Mouse (Mus musculus) CD4-positive, CD25-positive, alpha-beta regulatory T cell, adult 4 months (primary cell): ENCODE measurements around the gene Aven. TPM values are rescaled to one million over a fixed set of nuclear protein-coding genes. Genes with fewer than 3 reads are reported as not detected.
A peak's percentile ranks its signal among the peaks of the same experiment; 100 is the strongest.

ENCODE experiments used
- ATAC-seq: one replicate; pipeline ENCODE4 v1.8.0; 2017
- polyA plus RNA-seq, 2 experiments: library from polyadenylated mRNA; unstranded; fragments of 100-300 nt; shearing (Covaris generic); gene quantifications; one replicate each; pipeline ENCODE4 v1.2.1; 2017

Aven gene
- polyA plus RNA-seq, 2 experiments from 2014 or later: 20.9 to 23.4 TPM

DNA sequence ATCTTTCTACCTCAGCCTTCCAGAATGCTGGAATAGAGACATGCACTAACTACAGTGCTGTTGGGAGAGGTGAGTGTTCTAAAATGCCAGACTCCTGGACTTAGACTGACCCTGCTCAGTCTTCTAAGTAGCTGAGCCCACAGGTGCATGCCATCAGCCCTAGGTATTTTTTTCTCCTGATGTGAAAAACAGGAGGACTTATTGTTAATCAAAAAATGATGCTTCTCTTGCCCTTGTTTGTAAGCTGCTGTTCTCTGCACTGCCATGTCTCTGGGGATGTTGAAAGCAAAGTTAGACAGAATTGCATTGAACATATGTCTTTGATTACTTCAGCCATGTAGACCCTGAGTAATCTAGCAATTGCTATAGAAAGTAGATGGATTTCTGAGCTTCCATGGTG lies 64.7 kb downstream of the Aven start:
- no peak for ATAC-seq

DNA sequence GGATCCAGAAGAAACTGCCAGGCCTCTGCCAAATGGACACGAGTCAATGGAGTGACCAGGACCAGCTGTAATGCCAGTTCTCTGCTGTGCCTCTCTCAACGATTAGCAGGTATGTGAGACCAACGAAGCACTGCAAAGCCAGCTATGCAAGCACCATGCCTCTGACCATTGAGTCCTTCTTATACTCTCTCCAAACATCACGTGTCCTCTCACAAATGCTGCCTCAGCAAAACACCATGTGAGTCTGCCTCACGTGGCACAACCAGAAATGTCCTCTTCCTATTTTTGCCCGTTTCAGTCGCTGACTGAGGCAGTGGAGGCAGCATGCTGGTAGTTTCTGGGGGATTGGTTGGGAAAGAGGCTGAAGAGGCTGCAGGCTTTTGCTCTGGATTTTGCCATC lies 68.8 kb downstream of the Aven start:
- no peak for ATAC-seq

DNA sequence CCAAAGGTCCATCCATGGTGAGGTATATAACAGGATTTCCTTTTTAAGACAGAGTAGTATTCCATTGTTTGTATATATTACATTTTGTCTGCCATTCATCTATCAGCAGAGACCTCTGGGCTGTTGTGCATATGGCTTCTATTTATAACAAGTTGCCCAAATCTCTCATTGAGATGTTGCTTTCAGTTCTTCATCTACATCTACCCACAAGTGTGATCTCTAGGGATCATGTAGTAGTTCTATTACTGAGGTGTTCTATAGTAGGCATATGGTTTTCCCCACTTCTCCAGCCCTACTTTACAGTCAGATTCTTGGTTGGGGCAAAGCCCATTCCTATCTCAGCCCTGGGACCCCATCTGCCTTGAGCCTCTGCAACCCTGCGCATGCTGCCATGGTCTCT lies 72.3 kb downstream of the Aven start:
- ATAC-seq: no peak

DNA sequence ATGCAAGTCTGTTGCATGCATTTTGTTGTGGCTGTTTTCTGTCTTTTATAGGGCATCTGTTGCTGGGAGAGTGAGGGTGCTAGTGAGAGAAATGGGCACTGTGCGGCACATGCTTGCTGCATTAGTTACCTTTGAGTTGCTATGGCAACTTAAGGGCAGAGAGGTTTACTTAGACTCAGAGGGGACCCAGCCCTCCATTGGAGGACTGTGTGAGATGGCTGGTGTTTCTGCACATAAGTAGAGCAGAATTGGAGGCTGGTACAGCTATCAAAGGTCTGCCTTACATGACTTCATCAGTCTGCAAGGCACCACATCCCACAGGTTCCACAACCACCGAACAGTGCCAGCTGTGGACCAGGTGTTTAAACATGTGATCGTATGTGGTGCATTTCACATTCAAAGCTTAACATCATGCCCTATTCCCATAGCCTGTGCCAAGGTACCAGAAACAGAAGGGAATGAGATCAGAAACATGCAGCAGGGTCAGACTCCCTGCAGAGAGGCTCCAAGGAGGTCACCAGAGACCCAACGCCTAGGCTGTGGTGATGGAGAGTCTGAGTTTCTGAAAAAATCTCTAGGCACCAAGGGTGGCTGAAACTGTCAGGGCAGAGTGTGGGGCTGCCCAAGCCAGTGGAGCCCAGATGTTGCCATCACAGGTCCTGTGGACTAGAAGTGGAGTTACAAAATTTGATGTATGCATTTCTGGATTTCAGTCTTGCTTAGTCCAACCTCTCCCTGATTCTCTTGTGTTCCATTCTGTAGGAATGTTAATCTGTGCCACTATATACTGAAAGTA lies 73.7 kb downstream of the Aven start:
- ATAC-seq: no peak

DNA sequence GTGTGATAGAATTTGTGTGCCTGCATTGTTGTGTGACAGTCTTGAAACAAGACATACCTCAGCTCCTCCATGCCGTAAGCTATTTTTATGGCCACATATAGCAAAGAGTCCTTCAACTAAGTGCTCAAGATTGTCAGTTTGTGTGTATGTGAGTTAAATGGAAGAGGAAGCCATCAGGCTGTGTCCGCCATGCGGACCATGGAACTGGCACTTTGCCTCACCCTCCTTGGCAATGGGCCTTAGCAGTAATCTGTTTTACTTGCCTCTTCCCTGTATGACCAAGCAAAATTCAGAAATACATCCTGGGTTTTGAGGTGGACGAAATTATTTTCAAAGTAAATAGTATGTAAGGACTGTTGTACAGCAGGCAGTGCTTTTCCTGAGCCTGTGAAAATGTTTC lies 75.0 kb downstream of the Aven start:
- ATAC-seq: no peak

DNA sequence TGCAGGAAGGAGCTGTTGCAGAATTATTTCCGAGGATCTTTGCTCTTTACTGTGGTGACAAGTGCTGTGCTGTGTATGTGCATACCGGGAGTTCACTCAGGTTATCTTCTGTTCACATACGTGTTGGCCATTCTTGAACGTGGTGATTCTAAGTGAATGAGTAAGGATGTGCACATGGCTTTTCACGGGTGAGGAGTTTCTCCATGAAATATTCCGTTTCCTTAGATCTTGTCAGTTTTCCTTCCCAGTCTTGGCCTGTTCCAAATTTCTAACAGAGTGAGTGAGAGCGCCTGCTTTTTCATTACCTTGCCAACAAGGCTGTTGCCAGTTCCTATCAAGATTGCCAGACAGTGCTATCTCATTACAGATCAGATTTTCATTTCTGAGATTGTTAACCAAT lies 98.2 kb downstream of the Aven start:
- ATAC-seq: no peak

DNA sequence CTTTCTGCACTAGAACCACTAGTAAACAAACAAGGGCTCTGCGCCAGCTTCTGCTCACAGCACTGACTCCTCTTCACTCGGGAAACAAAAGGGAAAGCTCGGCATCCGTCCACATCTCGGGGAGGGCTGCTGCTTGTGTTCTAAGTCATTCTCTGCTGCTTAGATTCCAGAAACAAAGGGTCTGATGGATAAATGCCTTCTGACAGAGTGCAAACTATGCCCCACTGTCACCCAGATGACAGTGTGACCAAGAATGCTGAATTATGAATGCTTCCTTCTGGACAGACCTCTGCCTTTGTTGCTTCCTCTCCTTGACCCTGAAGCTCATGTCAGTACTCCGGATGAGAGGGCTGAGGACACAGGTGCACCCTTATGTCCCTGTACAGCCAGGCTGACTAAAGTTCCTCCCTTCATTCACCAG lies 98.7 kb downstream of the Aven start:
- ATAC-seq: no peak

DNA sequence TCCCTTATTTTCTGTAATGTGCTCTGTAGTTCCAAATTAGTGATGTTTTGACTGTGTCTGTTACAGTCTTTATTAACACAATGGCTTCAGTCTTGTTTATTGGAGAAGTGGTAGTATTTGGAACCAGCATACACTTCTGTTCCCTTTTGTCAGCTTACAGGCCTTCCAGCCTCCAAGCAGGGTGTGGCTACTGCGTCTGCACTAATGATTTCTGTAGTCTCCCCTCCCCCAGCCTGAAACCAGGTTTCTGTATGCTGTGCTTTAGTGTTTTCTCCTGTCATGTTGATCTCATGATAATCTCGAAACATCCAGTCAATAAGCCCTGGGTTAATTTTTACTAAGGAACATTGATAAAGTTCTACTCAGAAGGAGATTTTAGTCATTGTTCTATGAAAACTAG lies 100.6 kb downstream of the Aven start:
- no peak for ATAC-seq

DNA sequence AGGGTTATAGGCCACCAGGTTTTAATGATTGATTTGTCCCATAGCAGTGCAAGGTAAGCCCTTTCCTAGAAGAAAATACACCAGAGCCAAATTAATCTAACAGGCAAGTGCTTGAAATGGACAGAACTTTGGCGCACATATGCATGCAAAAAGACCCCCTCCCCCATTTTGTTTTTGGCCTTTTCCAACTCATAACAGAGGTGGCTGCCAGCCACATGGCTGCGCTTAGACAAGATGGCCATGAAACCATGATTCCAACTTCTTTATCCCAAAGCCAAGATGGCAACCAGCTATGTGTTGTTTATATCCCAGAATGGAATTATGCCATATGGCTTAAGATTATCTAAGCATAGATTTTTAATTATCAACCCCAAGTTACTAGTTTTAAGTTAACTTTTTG lies 101.0 kb downstream of the Aven start:
- ATAC-seq: no peak

DNA sequence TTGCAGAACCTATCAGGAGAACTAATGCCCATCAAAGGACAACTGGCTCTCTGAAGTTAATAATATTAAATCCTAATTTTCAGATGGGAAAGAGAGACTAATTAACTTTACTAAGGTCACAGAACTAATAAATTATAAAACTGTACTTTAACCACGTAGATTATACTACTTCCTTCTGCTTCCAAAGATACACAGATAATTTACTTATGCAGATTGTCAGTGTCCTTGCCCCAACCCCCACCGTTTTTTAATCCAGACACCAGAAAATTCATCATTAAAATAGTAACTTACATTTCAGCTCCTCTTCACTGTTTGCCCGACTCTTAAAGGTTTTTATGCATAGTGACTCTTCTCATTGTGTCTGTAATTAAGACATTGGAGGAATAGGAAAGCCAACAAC lies 103.0 kb downstream of the Aven start:
- ATAC-seq: no peak

DNA sequence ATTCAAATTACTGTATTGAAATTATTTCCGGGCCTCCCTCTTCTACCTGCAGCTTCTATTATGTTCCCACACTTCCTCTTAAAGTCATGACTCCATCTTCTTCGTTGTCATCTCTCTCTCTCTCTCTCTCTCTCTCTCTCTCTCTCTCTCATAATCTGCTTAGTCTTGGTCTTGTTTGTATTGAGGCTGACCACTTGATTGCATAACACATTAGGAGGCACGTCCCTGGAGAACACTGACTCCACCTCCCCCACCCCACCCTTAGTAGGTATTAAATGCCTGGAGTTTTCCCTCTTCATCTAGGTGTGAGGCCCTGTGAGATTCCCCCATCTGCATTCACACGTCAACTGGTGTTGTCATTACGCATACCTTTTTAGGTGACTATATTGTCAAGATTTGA lies 103.7 kb downstream of the Aven start:
- ATAC-seq: no peak

DNA sequence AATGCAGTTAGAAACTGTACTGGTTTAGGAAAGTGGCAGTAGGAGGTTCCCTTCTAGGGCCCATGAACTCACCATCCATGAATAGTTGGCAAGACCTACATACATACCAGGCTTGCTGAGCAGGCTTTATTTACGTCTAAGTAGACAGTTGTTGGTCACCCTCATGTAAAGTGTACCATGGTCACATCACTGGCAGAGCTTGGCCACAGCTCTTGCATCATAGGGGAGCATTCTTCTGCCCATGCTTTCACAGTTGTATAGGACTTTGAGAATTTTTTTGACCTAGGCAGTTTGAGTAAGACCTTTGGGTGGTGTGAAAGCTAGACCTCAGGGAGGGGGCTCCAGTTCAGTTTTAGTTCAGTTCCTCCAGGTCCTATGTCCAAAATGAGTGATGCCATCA lies 104.3 kb downstream of the Aven start:
- no peak for ATAC-seq

DNA sequence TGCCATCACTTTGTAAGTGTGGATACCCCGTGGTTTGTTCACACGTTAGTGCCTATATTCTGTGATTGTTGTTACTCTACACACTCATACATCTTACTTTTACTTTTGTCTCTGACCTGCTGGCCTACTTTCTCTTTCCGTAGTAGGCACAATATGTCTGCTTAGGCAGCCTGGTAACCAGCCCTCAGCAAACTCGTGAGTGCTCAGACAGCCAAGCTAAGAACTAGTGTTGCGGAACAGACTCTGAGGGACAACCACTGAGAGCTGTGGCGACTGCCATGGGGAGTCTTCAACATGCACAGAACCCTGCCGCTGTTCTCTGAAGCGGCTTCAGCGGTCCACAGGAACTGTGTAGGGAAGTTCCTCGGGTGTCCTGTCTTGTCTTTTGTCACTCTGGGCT lies 107.5 kb downstream of the Aven start:
- ATAC-seq: no peak

DNA sequence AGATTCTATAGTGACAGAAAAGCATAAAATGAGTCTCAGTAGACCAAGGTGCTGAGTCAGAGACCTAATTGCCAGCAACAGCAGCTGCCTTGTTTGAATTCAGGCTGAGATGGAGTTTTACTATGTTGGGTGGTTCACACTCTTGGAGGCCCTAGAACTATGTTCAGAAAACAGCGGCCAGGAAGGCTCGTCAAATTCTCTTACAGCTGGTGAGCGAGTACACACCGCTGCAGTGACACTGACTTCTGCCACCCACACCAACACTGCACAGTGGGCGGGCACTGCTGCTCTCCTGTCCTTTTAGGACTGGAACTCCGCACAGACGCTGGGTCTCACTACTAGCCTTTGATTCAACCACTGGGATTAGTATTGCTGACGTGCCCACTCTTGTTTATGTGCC lies 109.7 kb downstream of the Aven start:
- ATAC-seq: no peak

DNA sequence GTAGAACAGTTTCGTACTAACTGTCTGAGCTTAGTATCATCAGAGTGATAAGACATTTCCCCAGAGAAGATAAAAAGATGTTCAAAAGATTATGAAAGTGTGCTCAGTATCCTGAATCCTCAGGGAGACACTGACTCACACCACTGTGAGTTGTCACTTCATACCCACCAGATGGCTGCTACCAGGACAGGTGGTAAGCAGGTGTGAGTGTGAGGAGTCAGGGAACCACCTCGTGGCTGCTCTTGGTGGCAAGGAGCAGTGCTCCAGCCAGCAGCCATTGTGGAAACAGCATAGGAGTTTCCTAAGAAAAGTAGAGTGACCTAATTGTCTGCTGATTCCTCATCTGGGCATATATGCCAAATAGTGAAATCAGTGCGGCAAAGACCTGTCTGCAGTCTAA lies 113.8 kb downstream of the Aven start:
- ATAC-seq: no peak

DNA sequence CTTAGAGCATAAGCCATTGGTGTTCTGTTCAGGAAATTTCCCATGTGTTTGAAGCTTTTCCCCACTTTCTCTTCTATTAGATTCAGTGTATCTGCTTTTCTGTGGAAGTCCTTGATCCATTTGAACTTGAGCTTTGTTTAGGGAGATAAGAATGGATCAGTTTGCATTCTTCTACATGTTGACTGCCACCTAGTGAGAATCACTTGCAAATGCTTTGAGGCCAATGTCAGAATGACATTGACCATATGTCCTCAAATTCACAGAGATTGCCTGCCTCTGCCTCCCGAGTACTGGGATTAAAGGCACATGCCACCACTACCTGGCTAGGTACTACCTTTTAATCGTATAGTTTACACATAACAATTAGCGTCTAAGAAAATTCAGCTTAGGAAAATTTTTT lies 119.9 kb downstream of the Aven start:
- ATAC-seq: peak; percentile 64

DNA sequence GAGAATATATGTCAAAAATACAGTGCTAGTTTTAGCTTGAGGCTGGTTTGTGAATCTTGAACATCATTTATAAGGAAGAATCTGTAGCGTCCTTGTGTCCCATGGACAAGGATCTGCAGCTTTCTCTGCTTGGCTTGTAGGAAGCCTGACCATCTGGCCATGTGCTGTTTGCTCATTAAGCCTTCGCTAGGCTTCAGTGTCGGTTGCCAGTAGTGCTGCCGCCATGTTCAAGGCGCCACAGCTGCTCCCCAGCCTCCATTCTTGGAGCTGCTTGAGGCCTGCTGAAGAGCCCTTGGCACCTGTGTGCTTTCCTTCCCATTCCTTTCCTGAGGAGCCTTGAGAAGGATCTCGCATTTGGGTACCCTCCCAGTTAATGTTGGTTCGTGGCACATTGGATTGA lies 121.6 kb downstream of the Aven start:
- ATAC-seq: no peak

DNA sequence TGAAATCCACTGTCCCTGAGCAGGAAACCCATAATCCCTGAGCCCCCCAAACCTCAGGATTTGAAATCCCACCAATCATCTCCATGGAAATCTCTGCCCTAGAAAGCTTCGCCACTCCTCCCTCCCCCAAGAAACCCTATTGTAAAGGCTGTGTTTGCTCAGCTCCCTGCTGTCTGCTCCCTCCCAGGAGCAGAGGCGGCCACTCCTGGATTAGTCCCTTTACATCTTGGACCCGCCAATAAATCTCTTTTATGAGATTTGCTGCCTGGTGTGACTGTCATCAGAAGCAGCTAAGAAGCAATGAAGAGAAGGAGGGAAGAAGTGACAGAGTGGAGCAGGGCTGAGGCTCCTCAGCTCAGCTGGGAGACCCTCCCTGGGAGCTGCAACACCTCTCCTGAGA lies 124.4 kb downstream of the Aven start:
- no peak for ATAC-seq

DNA sequence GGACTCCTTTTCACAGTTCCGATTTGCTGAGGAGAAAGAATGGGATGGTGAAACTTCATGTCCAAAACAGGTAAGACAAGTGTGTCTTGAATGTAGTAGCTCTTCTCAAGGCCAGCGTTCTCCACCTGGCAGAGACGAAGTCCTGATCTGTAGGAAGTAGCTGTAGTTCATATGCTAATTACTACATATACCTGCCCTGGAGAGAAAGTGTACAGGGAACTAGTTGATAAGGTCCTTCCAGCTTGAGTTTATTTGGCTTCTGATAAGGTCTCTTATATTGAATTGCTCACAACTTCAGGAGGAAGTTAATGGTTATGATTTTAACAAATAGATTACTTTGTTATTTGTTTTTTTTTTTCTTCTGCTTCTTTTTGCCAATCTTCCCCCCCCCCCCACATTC lies 132.4 kb downstream of the Aven start:
- ATAC-seq: no peak

DNA sequence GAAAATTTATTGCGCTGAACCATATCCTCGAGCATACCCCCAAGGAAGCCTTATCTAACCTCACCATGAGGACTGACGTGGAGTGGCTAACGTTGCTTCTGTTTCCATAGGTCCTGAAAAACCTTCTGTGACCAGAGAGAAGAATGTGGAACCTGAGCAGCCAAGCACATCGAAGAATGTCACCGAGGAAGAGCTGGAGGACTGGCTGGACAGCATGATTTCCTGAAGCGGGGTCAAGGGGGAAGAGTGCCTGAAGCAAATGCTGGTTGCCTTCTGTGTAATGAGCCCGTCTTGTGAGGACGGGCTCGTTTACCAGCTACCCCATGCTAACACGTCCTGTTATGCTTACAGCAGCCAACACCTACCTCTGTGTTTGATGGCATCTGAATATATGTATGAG lies 137.9 kb downstream of the Aven start:
- ATAC-seq: no peak

DNA sequence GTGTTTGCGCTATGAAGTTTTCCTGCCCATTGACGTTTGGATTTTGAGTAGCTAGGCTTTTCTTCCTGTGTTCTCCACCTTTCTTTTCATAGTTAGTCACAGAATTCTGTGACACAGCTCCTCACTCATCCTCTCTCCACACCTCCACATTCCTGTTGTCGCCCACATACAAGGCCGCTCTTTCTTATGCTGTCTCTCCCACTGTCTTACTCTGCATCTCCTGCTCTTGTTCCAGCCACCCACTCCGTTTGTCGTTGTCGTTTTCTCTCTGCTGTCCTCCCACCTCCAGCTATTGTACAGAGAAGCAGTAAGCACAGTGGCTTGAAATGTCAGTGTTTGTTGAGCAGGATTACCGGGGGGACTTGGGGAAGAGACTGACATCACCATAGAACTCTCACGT lies 139.8 kb downstream of the Aven start:
- no peak for ATAC-seq

DNA sequence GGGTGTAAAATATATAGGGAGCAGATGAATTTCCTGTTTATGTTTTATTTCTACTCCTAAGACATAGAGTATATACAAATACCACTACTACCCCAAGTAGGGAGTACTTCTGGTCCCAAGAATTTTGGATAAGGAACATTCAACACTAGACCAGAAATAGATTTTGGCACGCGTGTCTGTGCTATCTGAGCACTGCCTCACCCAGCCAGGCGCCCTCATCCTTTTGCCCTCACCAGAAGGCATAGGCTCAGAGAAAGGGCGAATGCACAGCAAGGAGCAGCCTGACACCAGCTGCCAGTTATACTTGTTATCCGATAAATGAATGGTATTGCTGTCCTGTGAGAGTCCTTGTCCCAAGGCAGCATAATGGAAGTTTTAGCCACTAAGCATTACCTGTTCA lies 144.4 kb downstream of the Aven start:
- no peak for ATAC-seq

DNA sequence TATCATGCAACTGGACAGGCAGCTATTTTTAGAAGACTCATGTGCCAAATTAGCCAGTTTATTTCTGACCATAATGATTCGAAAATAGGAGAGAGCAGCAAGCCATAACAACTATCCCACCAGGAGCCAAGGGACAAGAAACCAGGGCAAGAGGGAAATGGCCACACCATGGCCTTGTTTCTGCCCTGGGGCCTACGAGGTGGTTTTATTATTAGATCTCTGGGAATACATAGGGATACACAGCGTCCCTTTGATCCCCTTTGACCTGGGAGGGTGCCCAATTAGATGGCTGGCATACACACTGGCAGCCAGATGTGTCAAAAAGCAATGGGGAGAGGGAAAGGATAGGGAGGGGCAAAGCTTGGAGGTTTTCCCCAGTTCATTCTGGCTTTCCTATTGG lies 161.1 kb downstream of the Aven start:
- no peak for ATAC-seq

DNA sequence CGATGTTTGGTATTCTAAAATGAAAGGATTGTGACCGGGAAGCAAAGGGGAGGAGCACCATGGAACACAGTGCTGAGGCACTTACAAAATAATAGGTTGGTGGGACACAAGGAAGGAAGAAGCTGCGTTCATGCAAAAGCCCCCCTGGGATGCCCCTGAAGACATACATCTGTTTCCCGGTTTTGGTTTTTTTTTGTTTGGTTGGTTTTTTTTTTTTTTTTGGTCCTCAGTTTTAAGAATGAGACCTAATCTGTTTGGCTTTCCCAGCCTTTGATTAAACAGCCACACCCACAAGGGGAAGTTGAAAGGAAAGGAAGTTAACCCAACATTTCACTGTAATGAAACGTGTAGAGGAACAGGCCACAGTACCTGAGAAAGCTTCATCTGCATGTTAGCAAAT lies 163.4 kb downstream of the Aven start:
- ATAC-seq: peak; percentile 43

DNA sequence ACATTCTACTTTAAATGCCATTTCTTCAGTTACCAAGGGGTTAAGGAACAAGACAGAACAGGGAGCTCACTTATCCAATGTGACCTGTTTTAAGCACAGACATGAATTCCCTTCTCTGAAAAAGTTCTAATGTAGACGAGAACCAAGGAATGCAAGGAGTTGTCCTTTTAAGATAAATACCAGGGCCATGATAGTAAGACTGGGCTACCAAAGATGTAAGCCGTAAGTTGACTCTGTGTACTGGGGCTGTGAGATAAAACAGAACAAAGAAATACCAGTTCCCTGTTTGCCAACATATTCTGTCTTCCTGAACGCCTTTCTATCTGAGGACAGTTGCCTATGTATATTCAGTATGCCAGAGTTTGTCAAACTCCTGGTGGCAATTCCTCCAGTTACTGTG lies 176.7 kb downstream of the Aven start:
- ATAC-seq: no peak
